Mouse (Mus musculus): ENCODE measurements around the gene Pard3b.

- TF ChIP-seq POLR2A (IDR thresholded peaks at IDR 0.05; ENCODE audit: insufficient read depth, low read depth, low read length), result no peak
- no peak for TF ChIP-seq CTCF (IDR thresholded peaks at IDR 0.05)
- no peak for TF ChIP-seq EP300 (IDR thresholded peaks at IDR 0.05; ENCODE audit: insufficient read depth, low read depth, low read length)
Observed at GRCm38 (mm10) chr1:61820213-61820612, 181.6 kb downstream of the Pard3b start.
